Mouse (Mus musculus) embryonic facial prominence, embryonic 13.5 days (tissue): ENCODE measurements around the gene Pkn2. TPM values are rescaled to one million over a fixed set of nuclear protein-coding genes. Genes with fewer than 3 reads are reported as not detected.

Source experiments
- polyA plus RNA-seq: library from polyadenylated mRNA; unstranded; fragments of >200 nt; fragmentation: Nextera tagmentation; extraction: Ambion mirVana; gene quantifications from 2 replicates; pipeline ENCODE4 v1.2.1, GENCODE M21; 2015

Gene Pkn2
- polyA plus RNA-seq, 1 experiment from 2014 or later = 50.6 TPM

Other genes with a start within 250 kb of the Pkn2 start
- 19.5 and 22.4 TPM in 2 replicates for gene Kyat3, start 181.0 kb downstream of the Pkn2 start, polyA plus RNA-seq
- gene Gtf2b, start 117.0 kb downstream of the Pkn2 start, polyA plus RNA-seq = 85.4 and 97.0 TPM in 2 replicates